8 mouse cellular contexts compared by ENCODE assay signal in genomic region chr13:117023346-117024050, GRCm38 (mm10). TPM values are rescaled to one million over a fixed set of nuclear protein-coding genes. Genes with fewer than 3 reads are reported as not detected.
DNase-seq lines count a peak whose midpoint lies in the region; ATAC-seq and TF ChIP-seq lines count a peak whose summit lies in the region.

No protein-coding gene starts in this region.

- intact Hi-C loops in left cerebral cortex, postnatal 10 days (cut with DNase I), result loop anchor here (10.0 kb wide), 1 partner anchor 139 kb away; no protein-coding TSS in a partner anchor

- H3K36me3 ChIP-seq in embryonic facial prominence, embryonic 10.5 days (replicated peaks), result no peaks in the 10 kb centered on the region
- no peaks in the 10 kb centered on the region for H3K36me3 ChIP-seq in hindbrain, embryonic 16.5 days (ENCODE audit: control insufficient read depth, insufficient read depth, low read length)

- no peaks in the 10 kb centered on the region for H3K9me3 ChIP-seq in embryonic facial prominence, embryonic 10.5 days
- no peaks in the 10 kb centered on the region for H3K9me3 ChIP-seq in hindbrain, embryonic 16.5 days (ENCODE audit: control insufficient read depth, low read length)

- peak overlapping the region; percentile 92 for H3K9ac ChIP-seq in hindbrain, embryonic 16.5 days (ENCODE audit: low read depth, low read length)

- TF ChIP-seq CTCF in lung, adult 2 months (IDR thresholded peaks at IDR 0.05; ENCODE audit: insufficient read depth, low read length), result no peak

- ATAC-seq in hindbrain, embryonic 16.5 days, result no peak

- no peak for DNase-seq in lung, adult 2 months
- DNase-seq in lung, postnatal 25 days (ENCODE audit: low spot score), result no peak
- no peak for DNase-seq in embryonic facial prominence, embryonic 10.5 days (ENCODE audit: low spot score)
- DNase-seq in naive thymus-derived CD4-positive, alpha-beta T cell, adult 2 months (ENCODE audit: low read depth), result peak; percentile 72
- no peak for DNase-seq in cerebellum, postnatal 14 days
- no peak for DNase-seq in c-Kit-positive CD71-positive TER-119-positive erythroid progenitor cells, embryonic 14.5 days (ENCODE audit: low spot score)
- no peak for DNase-seq in left cerebral cortex, postnatal 10 days (ENCODE audit: extremely low spot score in 1 of 2, low spot score in 2 of 2)

- H3K4me3 ChIP-seq in lung, adult 2 months (replicated peaks; ENCODE audit: extremely low read depth, low read depth, low read length), result peak overlapping the region; percentile 84
- H3K4me3 ChIP-seq in embryonic facial prominence, embryonic 10.5 days, result peak overlapping the region; percentile 85
- H3K4me3 ChIP-seq in hindbrain, embryonic 16.5 days (ENCODE audit: low read length), result peak overlapping the region; percentile 76

- peaks cover 24% of the 10 kb centered on the region for H3K27me3 ChIP-seq in embryonic facial prominence, embryonic 10.5 days (replicated peaks; ENCODE audit: low read depth, poor library complexity, severe bottlenecking)
- H3K27me3 ChIP-seq in hindbrain, embryonic 16.5 days (replicated peaks; ENCODE audit: control insufficient read depth, insufficient read depth, low read length), result no peaks in the 10 kb centered on the region

- peak overlapping the region; percentile 55 for H3K4me2 ChIP-seq in hindbrain, embryonic 16.5 days (ENCODE audit: low read length)

- H3K27ac ChIP-seq in embryonic facial prominence, embryonic 10.5 days (replicated peaks), result peak overlapping the region; percentile 93
- H3K27ac ChIP-seq in hindbrain, embryonic 16.5 days (ENCODE audit: low read depth, low read length), result peak overlapping the region; percentile 95

- no peaks in the 10 kb centered on the region; the same call in 1 of the 2 replicates for H3K4me1 ChIP-seq in lung, adult 2 months (ENCODE audit: control insufficient read depth, insufficient read depth, low read length)
- peaks cover 25% of the 10 kb centered on the region for H3K4me1 ChIP-seq in embryonic facial prominence, embryonic 10.5 days
- H3K4me1 ChIP-seq in hindbrain, embryonic 16.5 days (ENCODE audit: control insufficient read depth, insufficient read depth, low read depth, low read length), result peaks cover 19% of the 10 kb centered on the region

- WGBS in lung, adult 2 months, result 26% methylated on average over 12 of the region's 12 CpGs
- WGBS in embryonic facial prominence, embryonic 10.5 days, result 15% methylated on average over 12 of the region's 12 CpGs
- 2% methylated on average over 12 of the region's 12 CpGs for WGBS in hindbrain, embryonic 16.5 days

- no peak for TF ChIP-seq POLR2A in lung, adult 2 months (IDR thresholded peaks at IDR 0.05; ENCODE audit: borderline replicate concordance, extremely low read depth, low read depth, low read length)

RNA-seq across cellular contexts. Expression of gene Parp8, which starts 1.8 kb away (rescaled TPM):
- 6.6 and 9.6 TPM in 2 replicates for polyA plus RNA-seq in lung, adult 2 months (2012; rRNA removed)
- polyA plus RNA-seq in embryonic facial prominence, embryonic 10.5 days (2016; fragmentation: Nextera tagmentation; extraction: Ambion mirVana), result 10.4 and 13.1 TPM in 2 replicates
- 27.2 and 30.5 TPM in 2 replicates for polyA plus RNA-seq in hindbrain, embryonic 16.5 days (2015; fragmentation: Nextera tagmentation; extraction: Ambion mirVana)
- total RNA-seq in left cerebral cortex, postnatal 10 days (2021), result 10 to 100 TPM; 38.1 to 41.9 TPM
